Mouse (Mus musculus): Measurements from ENCODE around the gene Knop1. TPM values are rescaled to one million over a fixed set of nuclear protein-coding genes. Genes with fewer than 3 reads are reported as not detected.
A peak's percentile ranks its signal among the peaks of the same experiment; 100 is the strongest.

Gene Knop1
- polyA plus RNA-seq, 1 experiment from 2014 or later = 122 TPM

DNA sequence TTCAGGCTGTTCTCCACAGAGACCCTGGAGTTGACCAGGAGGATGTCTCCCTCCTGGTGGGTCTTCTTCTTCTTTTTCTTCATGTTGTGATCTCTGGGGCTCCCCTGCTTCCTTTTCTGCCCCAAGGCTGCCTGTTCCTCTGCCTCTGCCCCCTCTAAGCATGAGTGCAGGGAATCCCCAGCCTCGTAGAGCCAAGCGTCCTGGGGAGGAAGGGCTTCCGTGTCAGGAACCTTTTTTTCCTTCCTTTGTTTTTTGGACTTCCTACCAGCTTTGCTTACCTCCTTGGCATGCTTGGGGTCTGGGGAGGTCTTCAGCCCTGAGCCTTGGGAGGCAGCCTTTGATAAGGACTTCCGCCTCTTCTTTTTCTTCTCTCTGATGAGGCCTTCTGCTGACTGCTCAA, 3.4 kb downstream of the Knop1 start:
- ATAC-seq (replicated peaks; ENCODE audit: insufficient number of reproducible peaks, low FRiP score, low TSS enrichment, low read depth) (no peak), DNase-seq (ENCODE audit: low spot score) (no peak)
- Histone ChIP-seq H3K4me1 (ENCODE audit: control insufficient read depth, insufficient read depth, low read length) (no peaks in the 10 kb centered on the region; the same call in 1 of the 2 replicates), H3K36me3 (replicated peaks; ENCODE audit: control insufficient read depth, insufficient read depth, low read depth, low read length) (peaks cover 5% of the 10 kb centered on the region), H3K9ac (replicated peaks; ENCODE audit: low read length) (no peak overlapping the region), H3K4me2 (ENCODE audit: low read depth, low read length) (no peak overlapping the region), H3K27me3 (ENCODE audit: control insufficient read depth, insufficient read depth, low read length) (no peaks in the 10 kb centered on the region), H3K9me3 (replicated peaks; ENCODE audit: control insufficient read depth, low read length) (no peaks in the 10 kb centered on the region), H3K4me3 (ENCODE audit: low read depth, low read length) (no peak overlapping the region), H3K27ac (replicated peaks; ENCODE audit: low read depth, low read length) (no peak overlapping the region)
- 84% methylated on average over 4 of the region's 4 CpGs for WGBS

DNA sequence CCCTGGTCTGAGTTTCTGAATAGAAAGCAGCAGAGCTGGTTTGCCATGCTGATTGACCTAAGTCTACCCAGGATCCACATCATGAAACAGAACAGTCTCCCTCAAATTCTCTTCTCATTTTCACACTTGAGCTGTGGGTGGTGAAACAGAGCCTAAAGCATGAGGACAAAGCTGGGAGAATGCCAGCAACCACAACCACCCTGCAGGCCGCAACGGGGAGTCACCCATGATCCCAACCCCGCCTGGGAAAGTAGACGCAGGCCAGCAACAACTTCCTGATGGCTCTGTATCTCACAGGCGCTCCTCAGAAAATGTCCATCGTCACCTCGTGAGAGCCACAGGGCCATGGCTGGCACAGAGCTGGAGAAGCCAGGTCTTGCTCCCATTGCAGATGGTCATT, 4.5 kb downstream of the Knop1 start:
- DNase-seq (ENCODE audit: low spot score) = no peak
- peaks cover 10% of the 10 kb centered on the region for H3K36me3 ChIP-seq (replicated peaks; ENCODE audit: control insufficient read depth, insufficient read depth, low read depth, low read length)

DNA sequence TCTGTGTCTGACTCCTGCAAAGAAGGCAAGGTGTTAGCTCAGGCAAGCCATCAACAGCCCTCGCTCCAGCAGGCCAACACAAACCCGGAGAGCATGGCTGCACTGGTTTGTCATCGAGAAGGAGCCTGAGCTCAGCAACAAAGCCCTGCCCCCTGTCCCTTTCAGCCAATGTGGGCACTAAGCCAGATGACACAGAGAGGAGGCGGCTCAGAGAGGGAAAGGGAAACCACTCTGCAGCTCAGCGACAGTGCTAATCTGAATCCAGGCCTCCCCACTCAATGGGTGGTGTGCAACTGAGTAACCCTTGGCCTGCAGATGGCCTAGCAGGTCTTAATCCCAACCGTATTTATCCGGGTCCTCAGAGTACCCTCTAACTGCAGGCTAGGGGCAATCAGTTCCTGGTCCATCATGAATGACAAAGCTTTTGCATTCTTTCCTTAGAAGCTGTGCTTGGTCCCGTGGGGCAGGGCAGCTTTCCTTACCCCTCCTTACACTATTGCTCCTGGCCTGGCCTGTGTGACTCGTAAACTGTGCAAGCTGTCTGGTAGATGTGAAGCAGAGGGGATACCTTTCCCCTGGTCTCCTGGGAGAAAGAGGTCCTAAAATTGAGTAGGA, 5.3 kb downstream of the Knop1 start:
- Histone ChIP-seq H3K9ac (replicated peaks; ENCODE audit: low read length) (no peak overlapping the region), H3K27me3 (ENCODE audit: control insufficient read depth, insufficient read depth, low read length) (no peaks in the 10 kb centered on the region), H3K4me3 (ENCODE audit: low read depth, low read length) (no peak overlapping the region), H3K9me3 (replicated peaks; ENCODE audit: control insufficient read depth, low read length) (no peaks in the 10 kb centered on the region), H3K36me3 (replicated peaks; ENCODE audit: control insufficient read depth, insufficient read depth, low read depth, low read length) (peaks cover 14% of the 10 kb centered on the region), H3K4me1 (ENCODE audit: control insufficient read depth, insufficient read depth, low read length) (no peaks in the 10 kb centered on the region; the same call in 1 of the 2 replicates), H3K27ac (replicated peaks; ENCODE audit: low read depth, low read length) (no peak overlapping the region), H3K4me2 (ENCODE audit: low read depth, low read length) (no peak overlapping the region)
- 86% methylated on average over 9 of the region's 9 CpGs for WGBS
- ATAC-seq (replicated peaks; ENCODE audit: insufficient number of reproducible peaks, low FRiP score, low TSS enrichment, low read depth) (no peak), DNase-seq (ENCODE audit: low spot score) (no peak)

More for the DNA sequence above, 4.5 kb downstream of the Knop1 start:
- no peak for ATAC-seq (replicated peaks; ENCODE audit: insufficient number of reproducible peaks, low FRiP score, low TSS enrichment, low read depth)
- no peak overlapping the region for H3K4me3 ChIP-seq (ENCODE audit: low read depth, low read length)
- H3K4me2 ChIP-seq (ENCODE audit: low read depth, low read length) = no peak overlapping the region
- H3K9me3 ChIP-seq (replicated peaks; ENCODE audit: control insufficient read depth, low read length) = no peaks in the 10 kb centered on the region
- WGBS = 92% methylated on average over 7 of the region's 7 CpGs
- no peaks in the 10 kb centered on the region for H3K27me3 ChIP-seq (ENCODE audit: control insufficient read depth, insufficient read depth, low read length)
- no peak overlapping the region for H3K27ac ChIP-seq (replicated peaks; ENCODE audit: low read depth, low read length)
- no peak overlapping the region for H3K9ac ChIP-seq (replicated peaks; ENCODE audit: low read length)
- no peaks in the 10 kb centered on the region; the same call in 1 of the 2 replicates for H3K4me1 ChIP-seq (ENCODE audit: control insufficient read depth, insufficient read depth, low read length)

DNA sequence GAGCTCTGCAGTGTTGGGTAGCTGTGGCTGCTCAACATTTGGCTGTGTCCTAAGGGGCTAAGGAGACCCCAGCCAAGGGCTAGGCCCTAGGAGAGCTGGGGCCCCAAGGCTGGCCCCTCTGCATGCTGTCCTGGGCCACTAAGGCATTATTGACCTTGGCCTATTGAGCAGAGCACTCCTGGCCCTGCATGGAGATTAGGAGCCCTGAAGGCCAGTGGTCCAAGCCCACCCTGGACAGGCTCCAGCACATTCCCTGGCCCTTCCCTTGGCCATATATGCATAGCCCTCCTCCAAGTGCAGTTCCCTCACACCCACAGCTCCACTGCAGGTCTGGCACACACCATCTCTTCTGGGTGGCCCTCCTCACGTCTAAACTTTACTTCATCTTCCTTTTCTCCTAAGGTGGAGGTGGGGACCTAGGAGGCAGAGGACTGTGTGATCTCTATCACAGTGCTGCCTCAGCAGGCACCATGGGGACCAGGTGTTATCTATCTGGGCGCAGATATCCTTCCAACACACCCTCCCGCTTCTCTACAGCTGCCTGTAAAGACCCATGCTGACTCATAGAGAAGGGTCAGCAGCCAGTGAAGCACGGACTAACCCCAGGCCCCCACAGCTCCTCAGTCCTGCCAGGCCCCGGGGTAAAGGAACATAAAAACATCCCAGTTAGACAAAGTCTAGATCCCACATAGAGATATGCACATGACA, 6.4 kb downstream of the Knop1 start:
- Histone ChIP-seq H3K9me3 (replicated peaks; ENCODE audit: control insufficient read depth, low read length) (no peaks in the 10 kb centered on the region), H3K27me3 (ENCODE audit: control insufficient read depth, insufficient read depth, low read length) (no peaks in the 10 kb centered on the region), H3K4me2 (ENCODE audit: low read depth, low read length) (no peak overlapping the region), H3K9ac (replicated peaks; ENCODE audit: low read length) (no peak overlapping the region), H3K36me3 (replicated peaks; ENCODE audit: control insufficient read depth, insufficient read depth, low read depth, low read length) (peaks cover 17% of the 10 kb centered on the region), H3K4me1 (ENCODE audit: control insufficient read depth, insufficient read depth, low read length) (no peaks in the 10 kb centered on the region; the same call in 1 of the 2 replicates), H3K27ac (replicated peaks; ENCODE audit: low read depth, low read length) (no peak overlapping the region), H3K4me3 (ENCODE audit: low read depth, low read length) (no peak overlapping the region)
- ATAC-seq (replicated peaks; ENCODE audit: insufficient number of reproducible peaks, low FRiP score, low TSS enrichment, low read depth) = no peak
- 90% methylated on average over 5 of the region's 5 CpGs for WGBS
- no peak for DNase-seq (ENCODE audit: low spot score)

DNA sequence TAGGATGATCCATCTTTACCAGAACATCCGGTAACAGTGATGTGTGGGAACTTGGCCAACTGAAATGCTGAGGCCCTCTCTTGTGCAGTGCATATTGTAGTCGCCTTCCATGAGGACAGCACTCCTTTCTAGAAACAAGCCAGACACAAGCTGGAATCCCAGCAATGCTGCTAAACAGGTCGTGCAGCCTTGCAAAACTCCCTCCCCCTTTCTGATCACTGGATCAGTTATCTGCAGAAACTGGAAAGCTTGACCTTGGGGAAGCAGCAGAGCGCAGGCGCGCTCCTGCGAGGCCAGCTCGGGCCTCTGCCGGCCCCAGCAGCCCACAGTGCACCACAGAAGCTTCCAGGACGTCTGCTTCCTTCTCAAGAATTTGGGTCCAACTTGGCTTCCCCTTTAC, 7.3 kb downstream of the Knop1 start:
- ATAC-seq (replicated peaks; ENCODE audit: insufficient number of reproducible peaks, low FRiP score, low TSS enrichment, low read depth) = no peak

DNA sequence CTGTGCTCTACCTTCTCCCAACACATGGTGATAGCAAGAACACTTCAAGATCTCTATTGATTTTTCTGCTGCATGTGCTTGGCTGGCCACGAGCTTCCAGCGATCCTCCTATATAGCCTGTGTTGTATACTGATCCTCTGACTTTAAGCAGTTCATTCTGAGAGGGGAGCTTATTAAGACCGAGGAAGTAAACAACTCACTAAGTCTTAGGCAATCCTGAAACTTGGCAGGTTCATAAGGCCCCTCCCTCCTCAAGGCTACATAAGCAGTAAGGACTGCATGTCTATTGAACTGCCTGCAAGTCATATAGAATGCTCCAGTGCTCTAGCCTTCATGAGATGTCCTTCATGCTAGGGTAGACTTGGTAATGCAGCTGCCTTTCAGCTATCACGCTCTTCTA, 9.7 kb downstream of the Knop1 start:
- DNase-seq (ENCODE audit: low spot score) (no peak), ATAC-seq (replicated peaks; ENCODE audit: insufficient number of reproducible peaks, low FRiP score, low TSS enrichment, low read depth) (no peak)
- H3K9me3 ChIP-seq (replicated peaks; ENCODE audit: control insufficient read depth, low read length) = no peaks in the 10 kb centered on the region
- no peak overlapping the region for H3K4me2 ChIP-seq (ENCODE audit: low read depth, low read length)
- peaks cover 19% of the 10 kb centered on the region for H3K36me3 ChIP-seq (replicated peaks; ENCODE audit: control insufficient read depth, insufficient read depth, low read depth, low read length)
- H3K9ac ChIP-seq (replicated peaks; ENCODE audit: low read length) = no peak overlapping the region
- H3K4me1 ChIP-seq (ENCODE audit: control insufficient read depth, insufficient read depth, low read length) = no peaks in the 10 kb centered on the region
- 93% methylated on average over 4 of the region's 4 CpGs for WGBS
- H3K4me3 ChIP-seq (ENCODE audit: low read depth, low read length) = no peak overlapping the region
- H3K27ac ChIP-seq (replicated peaks; ENCODE audit: low read depth, low read length) = no peak overlapping the region
- H3K27me3 ChIP-seq (ENCODE audit: control insufficient read depth, insufficient read depth, low read length) = no peaks in the 10 kb centered on the region

More for the DNA sequence above, 7.3 kb downstream of the Knop1 start:
- Histone ChIP-seq H3K27ac (replicated peaks; ENCODE audit: low read depth, low read length) (no peak overlapping the region), H3K4me3 (ENCODE audit: low read depth, low read length) (no peak overlapping the region), H3K9me3 (replicated peaks; ENCODE audit: control insufficient read depth, low read length) (no peaks in the 10 kb centered on the region), H3K27me3 (ENCODE audit: control insufficient read depth, insufficient read depth, low read length) (no peaks in the 10 kb centered on the region), H3K4me2 (ENCODE audit: low read depth, low read length) (no peak overlapping the region), H3K9ac (replicated peaks; ENCODE audit: low read length) (no peak overlapping the region), H3K4me1 (ENCODE audit: control insufficient read depth, insufficient read depth, low read length) (no peaks in the 10 kb centered on the region), H3K36me3 (replicated peaks; ENCODE audit: control insufficient read depth, insufficient read depth, low read depth, low read length) (peaks cover 19% of the 10 kb centered on the region)
- peak; percentile 35 for DNase-seq (ENCODE audit: low spot score)
- WGBS = 82% methylated on average over 10 of the region's 10 CpGs

DNA sequence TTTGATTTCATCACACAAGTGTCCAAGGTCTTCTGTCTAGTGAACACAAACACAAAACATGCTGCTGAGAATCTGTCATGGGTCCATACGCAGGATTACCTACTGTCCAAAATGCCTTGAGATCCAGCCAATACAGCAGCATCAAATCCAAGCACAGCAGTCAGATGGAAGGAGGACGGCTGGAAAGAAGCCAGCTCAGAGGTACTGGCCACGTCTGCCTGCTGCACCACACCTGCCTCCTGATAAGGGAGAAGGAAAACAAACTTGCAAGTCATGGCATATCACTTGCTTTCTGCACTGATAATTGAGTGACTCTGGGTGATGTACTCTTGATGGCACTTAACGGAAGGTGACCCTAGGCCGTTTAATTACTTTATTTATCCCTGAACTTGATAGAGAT, 10.9 kb downstream of the Knop1 start:
- H3K4me1 ChIP-seq (ENCODE audit: control insufficient read depth, insufficient read depth, low read length) = no peaks in the 10 kb centered on the region
- no peak overlapping the region for H3K4me3 ChIP-seq (ENCODE audit: low read depth, low read length)
- DNase-seq (ENCODE audit: low spot score) (no peak), ATAC-seq (replicated peaks; ENCODE audit: insufficient number of reproducible peaks, low FRiP score, low TSS enrichment, low read depth) (no peak)
- WGBS = 86% methylated on average over 5 of the region's 5 CpGs
- H3K9ac ChIP-seq (replicated peaks; ENCODE audit: low read length) = no peak overlapping the region
- H3K27me3 ChIP-seq (ENCODE audit: control insufficient read depth, insufficient read depth, low read length) = no peaks in the 10 kb centered on the region
- H3K9me3 ChIP-seq (replicated peaks; ENCODE audit: control insufficient read depth, low read length) = no peaks in the 10 kb centered on the region
- peaks cover 19% of the 10 kb centered on the region for H3K36me3 ChIP-seq (replicated peaks; ENCODE audit: control insufficient read depth, insufficient read depth, low read depth, low read length)
- H3K4me2 ChIP-seq (ENCODE audit: low read depth, low read length) = no peak overlapping the region
- no peak overlapping the region for H3K27ac ChIP-seq (replicated peaks; ENCODE audit: low read depth, low read length)

DNA sequence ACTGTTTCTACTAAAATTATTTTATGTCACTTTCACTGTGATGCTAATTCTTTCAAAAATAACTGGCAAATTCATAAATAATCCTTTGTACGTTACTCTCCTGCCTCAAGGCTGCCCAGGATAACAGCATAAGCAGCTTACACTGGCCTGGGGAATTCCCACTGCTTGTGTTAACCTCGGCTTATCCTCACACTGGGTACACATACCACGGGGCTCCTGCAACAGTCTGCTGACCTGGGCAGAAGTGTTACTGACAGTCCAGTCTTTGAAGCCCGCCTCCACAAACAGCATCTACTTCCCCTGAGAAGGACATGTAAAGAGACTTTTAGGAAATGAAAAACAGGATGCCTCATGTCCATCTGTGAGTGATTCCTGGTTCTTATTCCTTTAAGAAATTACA, 13.1 kb downstream of the Knop1 start:
- 79% methylated on average over 4 of the region's 4 CpGs for WGBS
- H3K36me3 ChIP-seq (replicated peaks; ENCODE audit: control insufficient read depth, insufficient read depth, low read depth, low read length) = peaks cover 17% of the 10 kb centered on the region
- no peak overlapping the region for H3K27ac ChIP-seq (replicated peaks; ENCODE audit: low read depth, low read length)
- no peak overlapping the region for H3K9ac ChIP-seq (replicated peaks; ENCODE audit: low read length)
- H3K4me2 ChIP-seq (ENCODE audit: low read depth, low read length) = no peak overlapping the region
- no peaks in the 10 kb centered on the region for H3K27me3 ChIP-seq (ENCODE audit: control insufficient read depth, insufficient read depth, low read length)
- no peaks in the 10 kb centered on the region for H3K9me3 ChIP-seq (replicated peaks; ENCODE audit: control insufficient read depth, low read length)
- no peaks in the 10 kb centered on the region for H3K4me1 ChIP-seq (ENCODE audit: control insufficient read depth, insufficient read depth, low read length)
- ATAC-seq (replicated peaks; ENCODE audit: insufficient number of reproducible peaks, low FRiP score, low TSS enrichment, low read depth) (no peak), DNase-seq (ENCODE audit: low spot score) (no peak)
- no peak overlapping the region for H3K4me3 ChIP-seq (ENCODE audit: low read depth, low read length)

Data from embryonic facial prominence, embryonic 11.5 days (tissue).